Mouse (Mus musculus): ENCODE measurements around the gene Ston1. TPM values are rescaled to one million over a fixed set of nuclear protein-coding genes. Genes with fewer than 3 reads are reported as not detected.

The Ston1 gene
- polyA plus RNA-seq, 1 experiment: 9.3 TPM

- DNase-seq (ENCODE audit: low read depth in 1 of 2, low spot score in 2 of 2): no peak
- Histone ChIP-seq H3K27ac (ENCODE audit: insufficient read depth, low read length) (no peak overlapping the region), H3K36me3 (ENCODE audit: control insufficient read depth, insufficient read depth, low read length) (no peaks in the 10 kb centered on the region), H3K4me3 (ENCODE audit: extremely low read depth, insufficient read depth, insufficient read length) (no peak overlapping the region), H3K27me3 (ENCODE audit: control insufficient read depth, insufficient read depth, low read length) (no peaks in the 10 kb centered on the region), H3K4me1 (ENCODE audit: control insufficient read depth, insufficient read depth, insufficient read length) (peaks cover 5% of the 10 kb centered on the region; the same call in 1 of the 2 replicates)
- TF ChIP-seq CTCF (IDR thresholded peaks at IDR 0.05; ENCODE audit: extremely low read depth, insufficient read depth, insufficient read length, insufficient replicate concordance) (no peak), POLR2A (IDR thresholded peaks at IDR 0.05; ENCODE audit: low read depth, low read length) (no peak)
- 81% methylated on average over 4 of the region's 4 CpGs for WGBS
These were observed 26.9 kb downstream of the Ston1 start for GRCm38 (mm10) chr17:88624386-88624785.

DNA sequence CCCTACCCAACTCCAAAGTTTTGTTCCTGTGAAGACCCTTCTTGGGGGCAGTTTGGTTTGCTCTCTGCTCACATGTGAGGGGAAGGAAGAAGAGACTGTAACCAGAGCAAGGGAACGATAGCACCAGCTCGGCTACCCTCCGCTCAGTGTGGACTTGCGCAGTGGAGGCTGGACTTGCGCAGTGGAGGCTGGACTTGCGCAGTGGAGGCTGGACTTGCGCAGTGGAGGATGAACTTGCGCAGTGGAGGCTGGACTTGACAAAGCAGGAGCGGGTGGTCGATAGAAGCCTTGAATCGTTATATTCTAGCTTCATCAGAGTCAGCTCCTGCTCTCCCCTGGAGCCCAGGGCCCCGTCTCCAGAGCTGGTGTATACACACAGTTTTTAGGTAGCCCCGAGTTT, 27.9 kb downstream of the Ston1 start:
- Histone ChIP-seq H3K27ac (ENCODE audit: insufficient read depth, low read length) (no peak overlapping the region), H3K4me3 (ENCODE audit: extremely low read depth, insufficient read depth, insufficient read length) (no peak overlapping the region), H3K4me1 (ENCODE audit: control insufficient read depth, insufficient read depth, insufficient read length) (peaks cover 5% of the 10 kb centered on the region; the same call in 1 of the 2 replicates), H3K27me3 (ENCODE audit: control insufficient read depth, insufficient read depth, low read length) (no peaks in the 10 kb centered on the region), H3K36me3 (ENCODE audit: control insufficient read depth, insufficient read depth, low read length) (no peaks in the 10 kb centered on the region)
- no peak for TF ChIP-seq POLR2A (IDR thresholded peaks at IDR 0.05; ENCODE audit: low read depth, low read length)
- TF ChIP-seq CTCF (IDR thresholded peaks at IDR 0.05; ENCODE audit: extremely low read depth, insufficient read depth, insufficient read length, insufficient replicate concordance): no peak
- DNase-seq (ENCODE audit: low read depth in 1 of 2, low spot score in 2 of 2): no peak
- 94% methylated on average over 13 of the region's 13 CpGs for WGBS

DNA sequence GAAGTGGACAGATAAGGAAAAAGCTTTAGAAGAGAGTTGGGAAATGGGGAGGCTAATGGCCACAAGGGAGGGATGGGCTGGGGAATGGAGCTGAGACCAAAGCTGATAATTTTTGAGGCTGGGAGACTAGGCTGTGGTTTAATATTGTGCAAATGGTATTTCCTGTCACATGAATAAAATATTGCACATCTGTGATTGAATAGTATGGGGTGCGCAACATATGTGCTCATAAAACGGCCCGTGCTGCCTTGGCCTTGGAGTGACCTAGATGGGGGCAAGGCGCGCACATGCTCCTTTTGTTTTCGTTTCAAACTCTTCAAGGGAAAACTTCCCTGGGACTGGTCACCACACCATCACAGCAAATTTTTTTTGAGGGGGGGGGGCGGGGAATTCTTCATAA, 28.4 kb downstream of the Ston1 start:
- H3K27ac ChIP-seq (ENCODE audit: insufficient read depth, low read length): no peak overlapping the region
- no peaks in the 10 kb centered on the region for H3K36me3 ChIP-seq (ENCODE audit: control insufficient read depth, insufficient read depth, low read length)
- DNase-seq (ENCODE audit: low read depth in 1 of 2, low spot score in 2 of 2): no peak
- H3K4me3 ChIP-seq (ENCODE audit: extremely low read depth, insufficient read depth, insufficient read length): no peak overlapping the region
- H3K27me3 ChIP-seq (ENCODE audit: control insufficient read depth, insufficient read depth, low read length): no peaks in the 10 kb centered on the region
- TF ChIP-seq CTCF (IDR thresholded peaks at IDR 0.05; ENCODE audit: extremely low read depth, insufficient read depth, insufficient read length, insufficient replicate concordance) (no peak), POLR2A (IDR thresholded peaks at IDR 0.05; ENCODE audit: low read depth, low read length) (no peak)
- whole genome bisulfite sequencing: 87% methylated on average over 7 of the region's 7 CpGs
- peaks cover 5% of the 10 kb centered on the region; the same call in 1 of the 2 replicates for H3K4me1 ChIP-seq (ENCODE audit: control insufficient read depth, insufficient read depth, insufficient read length)

GRCm38 (mm10) chr17:88626347-88626811, 28.9 kb downstream of the Ston1 start:
- WGBS: 79% methylated on average over 7 of the region's 7 CpGs
- H3K4me3 ChIP-seq (ENCODE audit: extremely low read depth, insufficient read depth, insufficient read length): no peak overlapping the region; the same call in 1 of the 2 replicates
- peaks cover under 1% of the 10 kb centered on the region; the same call in 1 of the 2 replicates for H3K4me1 ChIP-seq (ENCODE audit: control insufficient read depth, insufficient read depth, insufficient read length)
- DNase-seq (ENCODE audit: low read depth in 1 of 2, low spot score in 2 of 2): no peak
- no peaks in the 10 kb centered on the region for H3K27me3 ChIP-seq (ENCODE audit: control insufficient read depth, insufficient read depth, low read length)
- TF ChIP-seq POLR2A (IDR thresholded peaks at IDR 0.05; ENCODE audit: low read depth, low read length): no peak
- peak overlapping the region; percentile 19; the same call in 1 of the 2 replicates for H3K27ac ChIP-seq (ENCODE audit: insufficient read depth, low read length)
- no peaks in the 10 kb centered on the region for H3K36me3 ChIP-seq (ENCODE audit: control insufficient read depth, insufficient read depth, low read length)

GRCm38 (mm10) chr17:88627150-88627549, 29.7 kb downstream of the Ston1 start:
- Histone ChIP-seq H3K4me1 (ENCODE audit: control insufficient read depth, insufficient read depth, insufficient read length) (no peaks in the 10 kb centered on the region; the same call in 1 of the 2 replicates), H3K27ac (ENCODE audit: insufficient read depth, low read length) (no peak overlapping the region), H3K36me3 (ENCODE audit: control insufficient read depth, insufficient read depth, low read length) (no peaks in the 10 kb centered on the region), H3K27me3 (ENCODE audit: control insufficient read depth, insufficient read depth, low read length) (no peaks in the 10 kb centered on the region), H3K4me3 (ENCODE audit: extremely low read depth, insufficient read depth, insufficient read length) (peak overlapping the region; percentile 5; the same call in 1 of the 2 replicates)
- no peak for TF ChIP-seq CTCF (IDR thresholded peaks at IDR 0.05; ENCODE audit: extremely low read depth, insufficient read depth, insufficient read length, insufficient replicate concordance)
- TF ChIP-seq POLR2A (IDR thresholded peaks at IDR 0.05; ENCODE audit: low read depth, low read length): no peak
- no peak for DNase-seq (ENCODE audit: low read depth in 1 of 2, low spot score in 2 of 2)
- 88% methylated on average over 7 of the region's 7 CpGs for WGBS

DNA sequence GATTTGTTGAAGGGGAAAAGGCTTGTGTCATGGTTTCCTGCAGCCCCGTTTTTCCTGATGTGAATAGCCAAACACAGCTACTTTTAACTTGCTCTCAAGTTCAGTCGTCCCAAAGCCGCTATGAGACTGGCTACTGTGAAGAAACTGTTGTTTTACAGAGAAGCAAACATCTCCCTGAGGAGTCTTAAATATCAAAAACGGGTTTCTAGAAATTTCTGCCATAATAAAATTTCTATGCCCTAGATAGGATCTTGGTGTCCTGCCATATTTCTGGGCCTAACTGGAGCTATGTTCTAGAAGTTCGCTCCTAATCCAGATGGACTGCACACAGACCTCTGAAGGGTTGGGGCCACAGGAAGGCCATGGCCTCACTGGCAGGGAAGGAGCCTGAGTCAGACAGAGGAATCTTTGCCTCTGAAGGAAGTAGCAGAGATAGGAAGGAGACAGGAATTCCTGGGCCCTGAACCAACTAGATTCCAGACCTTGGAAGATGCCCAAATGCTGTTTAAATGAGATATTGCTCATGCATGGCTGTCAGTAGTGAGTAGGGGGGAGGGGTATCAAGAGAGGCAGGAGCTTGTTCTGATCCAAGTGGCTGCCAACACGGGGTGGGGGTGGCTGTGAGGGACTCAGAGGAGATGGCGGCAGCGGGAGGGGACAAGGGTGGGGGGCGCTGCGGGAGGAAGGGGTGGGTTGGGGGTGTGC, 31.3 kb downstream of the Ston1 start:
- Histone ChIP-seq H3K27me3 (ENCODE audit: control insufficient read depth, insufficient read depth, low read length) (no peaks in the 10 kb centered on the region), H3K4me3 (ENCODE audit: extremely low read depth, insufficient read depth, insufficient read length) (no peak overlapping the region), H3K27ac (ENCODE audit: insufficient read depth, low read length) (no peak overlapping the region; the same call in 1 of the 2 replicates), H3K4me1 (ENCODE audit: control insufficient read depth, insufficient read depth, insufficient read length) (no peaks in the 10 kb centered on the region), H3K36me3 (ENCODE audit: control insufficient read depth, insufficient read depth, low read length) (no peaks in the 10 kb centered on the region)
- TF ChIP-seq POLR2A (IDR thresholded peaks at IDR 0.05; ENCODE audit: low read depth, low read length): no peak
- no peak for TF ChIP-seq CTCF (IDR thresholded peaks at IDR 0.05; ENCODE audit: extremely low read depth, insufficient read depth, insufficient read length, insufficient replicate concordance)
- DNase-seq (ENCODE audit: low read depth in 1 of 2, low spot score in 2 of 2): no peak
- 69% methylated on average over 10 of the region's 10 CpGs for WGBS

DNA sequence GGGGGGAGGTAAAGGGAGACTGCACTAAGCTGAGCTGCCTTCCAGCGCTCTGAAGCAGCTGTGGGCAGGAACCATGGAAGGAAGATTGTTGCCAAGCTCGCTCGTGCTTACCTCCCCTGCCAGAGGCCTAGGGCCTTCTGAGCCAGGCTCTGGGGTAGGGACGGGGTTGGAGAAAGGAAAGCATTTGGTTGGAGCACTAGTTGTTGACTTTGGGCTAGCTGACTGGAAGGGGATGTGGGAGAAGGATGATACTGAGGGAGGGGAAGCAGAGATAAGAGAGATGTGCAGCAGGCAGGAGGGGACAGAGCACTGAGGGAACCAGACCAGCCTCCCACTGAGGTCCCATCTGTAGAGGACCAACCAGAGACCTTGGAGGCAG, 31.9 kb downstream of the Ston1 start:
- Histone ChIP-seq H3K4me3 (ENCODE audit: extremely low read depth, insufficient read depth, insufficient read length) (no peak overlapping the region), H3K36me3 (ENCODE audit: control insufficient read depth, insufficient read depth, low read length) (no peaks in the 10 kb centered on the region), H3K4me1 (ENCODE audit: control insufficient read depth, insufficient read depth, insufficient read length) (no peaks in the 10 kb centered on the region), H3K27me3 (ENCODE audit: control insufficient read depth, insufficient read depth, low read length) (no peaks in the 10 kb centered on the region), H3K27ac (ENCODE audit: insufficient read depth, low read length) (peak overlapping the region; percentile 19; the same call in 1 of the 2 replicates)
- DNase-seq (ENCODE audit: low read depth in 1 of 2, low spot score in 2 of 2): no peak
- 69% methylated on average over 4 of the region's 4 CpGs for WGBS
- TF ChIP-seq POLR2A (IDR thresholded peaks at IDR 0.05; ENCODE audit: low read depth, low read length) (no peak), CTCF (IDR thresholded peaks at IDR 0.05; ENCODE audit: extremely low read depth, insufficient read depth, insufficient read length, insufficient replicate concordance) (no peak)

Measured in spleen, adult 2 months (tissue).